Mouse (Mus musculus): ENCODE results near the gene Cd300lf.

The Cd300lf gene

DNA sequence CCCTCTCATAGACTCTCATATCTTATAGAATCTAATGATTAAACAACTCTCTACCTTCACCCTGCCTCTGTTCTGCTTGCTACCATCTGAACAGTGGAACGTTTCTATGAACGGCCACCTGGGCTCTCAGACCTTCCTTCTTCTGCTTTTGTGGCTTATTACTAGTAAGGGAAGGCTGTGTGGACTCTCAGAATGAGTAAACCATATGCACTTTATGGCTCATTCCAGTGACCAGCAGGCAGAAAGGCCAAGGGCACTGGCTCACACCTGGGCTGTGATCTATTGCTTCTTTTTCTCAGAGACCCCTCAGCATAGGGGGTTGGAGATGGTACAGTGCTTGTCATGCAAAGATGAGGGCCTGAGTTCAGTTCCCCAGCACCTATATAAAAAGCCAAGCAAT lies 27.2 kb downstream of the Cd300lf start:
- DNase-seq (ENCODE audit: low spot score) = no peak

DNA sequence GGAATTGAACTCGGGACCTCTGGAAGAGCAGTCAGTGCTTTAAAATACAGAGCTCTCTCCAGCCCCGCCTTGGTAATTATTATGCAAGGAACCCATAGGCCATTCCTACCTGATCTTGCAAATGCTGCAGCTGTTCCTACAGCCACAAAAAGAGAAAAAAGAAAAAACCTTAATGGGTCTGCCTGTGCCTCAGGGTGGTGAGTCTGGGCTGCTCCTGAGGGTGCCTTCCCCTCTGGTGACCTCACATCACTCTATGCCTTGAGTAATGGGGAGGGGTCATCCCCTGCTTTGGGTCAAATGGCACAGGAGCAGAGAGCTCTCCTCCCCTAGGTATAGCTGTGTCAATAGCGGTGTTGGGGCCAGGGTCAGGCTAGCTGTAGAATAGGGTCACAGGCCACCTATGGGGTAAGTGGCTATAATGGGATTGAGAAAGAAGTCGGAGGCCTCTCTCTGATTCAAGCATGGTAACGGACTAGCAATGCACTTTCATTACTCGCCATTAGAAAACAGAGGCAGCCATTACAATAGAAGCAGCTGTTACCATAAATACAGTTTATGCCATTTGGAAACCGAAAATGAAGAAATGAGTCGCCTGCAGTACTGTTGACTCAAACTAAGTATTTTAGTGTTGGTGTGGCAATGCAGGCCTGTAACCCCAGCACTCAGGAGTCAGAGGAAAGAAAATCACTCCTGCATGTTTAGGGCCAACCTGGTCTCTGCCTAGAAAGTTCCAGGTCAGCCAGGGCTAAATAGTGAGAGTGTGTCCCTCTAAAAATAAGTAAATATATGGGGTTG lies 28.8 kb downstream of the Cd300lf start:
- no peak for DNase-seq (ENCODE audit: low spot score)

DNA sequence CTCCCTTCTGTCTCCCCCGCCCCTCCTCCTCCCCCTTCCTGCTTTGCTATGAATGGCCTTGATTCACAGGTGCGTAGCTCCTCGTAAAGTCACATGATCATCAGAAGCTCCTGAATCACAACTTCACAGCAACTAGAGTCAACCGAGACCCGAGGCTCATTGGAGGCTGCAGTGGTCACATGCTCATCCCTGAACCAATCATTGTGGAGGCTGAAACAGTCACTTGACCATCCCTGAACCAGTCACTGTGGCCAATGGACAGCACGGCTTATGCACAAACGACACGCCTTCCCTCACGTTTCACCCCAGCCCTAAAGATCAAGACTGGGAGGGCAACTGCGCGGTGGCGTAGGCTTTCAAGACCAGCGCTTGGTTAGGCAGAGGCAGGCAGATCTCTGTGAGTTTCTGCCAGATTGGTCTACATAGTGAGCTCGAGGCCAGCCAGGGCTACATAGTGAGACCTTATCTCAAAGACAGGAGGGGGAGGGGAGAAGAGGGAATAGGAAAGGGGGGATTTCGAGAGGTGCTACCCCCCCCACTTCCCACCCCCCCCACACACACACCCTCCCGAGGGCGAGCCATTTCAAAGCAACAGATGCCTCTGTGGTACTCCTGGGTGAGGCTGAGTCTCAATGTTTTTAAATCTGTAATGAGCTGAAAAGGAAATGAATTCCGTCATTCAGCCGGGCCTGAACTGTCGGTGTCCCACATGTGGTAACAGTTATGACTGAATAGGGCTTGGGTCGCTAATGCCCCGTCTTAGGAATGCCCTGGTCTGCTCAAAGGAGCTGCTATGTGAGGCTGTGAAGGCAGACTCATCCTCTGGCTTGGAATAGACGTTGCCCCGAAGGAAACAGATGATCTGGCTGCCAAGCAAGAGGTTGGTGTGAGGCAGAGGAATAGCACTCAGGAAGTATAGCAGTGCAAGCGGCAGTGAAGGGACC lies 30.1 kb downstream of the Cd300lf start:
- no peak for DNase-seq (ENCODE audit: low spot score)

DNA sequence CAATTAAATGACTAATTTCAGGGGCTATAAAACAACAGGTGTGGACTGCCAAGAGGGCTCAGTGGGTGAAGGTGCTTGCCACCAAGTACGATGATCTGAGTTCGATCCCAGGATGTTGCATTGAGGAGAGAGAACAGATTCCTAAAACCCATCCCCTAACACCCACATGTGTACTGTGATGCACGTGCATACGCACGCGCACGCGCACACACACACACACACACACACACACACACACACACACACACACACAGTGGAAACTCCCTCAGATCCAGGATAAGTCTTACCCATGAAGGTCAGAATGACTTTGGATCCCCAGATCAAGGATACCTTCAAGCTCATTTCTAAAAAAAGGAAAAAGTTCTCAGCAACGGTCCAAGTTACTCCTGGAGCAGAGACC lies 31.7 kb downstream of the Cd300lf start:
- no peak for DNase-seq (ENCODE audit: low spot score)

DNA sequence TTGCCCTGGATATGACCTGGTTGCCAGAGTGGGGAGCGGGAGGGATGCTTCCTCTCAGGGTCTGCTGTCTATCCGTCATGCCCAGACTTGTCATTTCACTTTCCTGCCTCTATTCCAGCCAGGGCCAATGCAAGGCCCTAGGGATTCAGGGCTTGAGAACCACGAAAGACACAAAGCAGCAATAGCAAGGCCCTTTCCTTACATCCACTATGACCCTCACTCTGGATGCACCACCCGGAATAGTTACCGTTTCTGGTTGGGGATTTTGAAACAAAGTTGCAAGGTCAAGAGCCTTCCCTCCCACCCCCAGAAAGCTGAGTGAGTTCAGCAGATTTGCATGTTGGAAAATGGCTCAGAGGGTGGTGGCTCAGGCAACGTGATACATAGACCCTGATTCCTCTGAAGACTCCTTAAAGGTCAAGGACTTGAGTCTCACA lies 32.2 kb downstream of the Cd300lf start:
- no peak for DNase-seq (ENCODE audit: low spot score)

DNA sequence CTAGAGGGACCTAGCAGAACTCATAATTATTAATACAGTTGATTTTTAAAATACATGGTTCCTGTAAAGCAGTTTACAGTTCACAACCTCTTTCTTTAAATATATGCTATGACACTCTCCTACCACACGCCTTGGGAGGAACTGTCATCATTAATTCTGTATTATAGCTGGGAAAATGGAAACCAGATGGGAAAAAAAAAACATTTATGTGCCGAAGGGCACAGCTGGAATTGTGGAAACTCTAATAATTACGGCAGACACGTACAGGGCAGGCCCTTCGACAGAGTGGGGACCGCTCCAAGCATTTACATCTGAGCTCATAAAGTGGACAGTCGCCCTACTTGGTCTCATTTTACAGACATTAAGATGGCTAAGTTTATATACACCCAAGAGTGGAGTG lies 33.1 kb downstream of the Cd300lf start:
- DNase-seq (ENCODE audit: low spot score) = no peak

DNA sequence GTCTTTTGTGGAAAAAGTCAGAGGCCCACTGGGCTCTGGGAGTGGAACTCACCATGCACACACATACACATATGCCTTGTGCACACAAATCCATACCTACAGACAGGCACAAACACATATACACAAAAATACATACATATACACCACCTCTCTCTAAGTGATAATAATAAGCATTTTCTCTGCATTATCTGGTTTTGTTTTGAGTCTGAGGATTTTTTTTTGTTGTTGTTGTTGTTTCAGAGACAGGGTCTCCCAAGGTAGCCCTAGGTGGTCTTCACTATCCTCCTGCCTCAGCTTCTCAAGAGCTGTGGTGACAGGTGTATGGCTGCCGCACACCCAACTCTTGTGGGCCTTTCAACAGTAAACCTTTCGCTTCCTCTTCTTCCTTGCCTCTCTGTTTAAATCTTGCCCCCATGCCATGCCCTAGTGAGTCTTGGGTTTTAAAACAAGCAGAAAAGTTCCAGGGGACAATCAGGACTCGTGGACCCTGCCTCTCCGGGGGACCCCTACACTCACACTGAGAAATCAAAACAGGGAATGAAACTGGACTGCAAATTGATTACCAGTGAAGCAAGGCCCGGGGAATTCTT lies 33.7 kb downstream of the Cd300lf start:
- no peak for DNase-seq (ENCODE audit: low spot score)

DNA sequence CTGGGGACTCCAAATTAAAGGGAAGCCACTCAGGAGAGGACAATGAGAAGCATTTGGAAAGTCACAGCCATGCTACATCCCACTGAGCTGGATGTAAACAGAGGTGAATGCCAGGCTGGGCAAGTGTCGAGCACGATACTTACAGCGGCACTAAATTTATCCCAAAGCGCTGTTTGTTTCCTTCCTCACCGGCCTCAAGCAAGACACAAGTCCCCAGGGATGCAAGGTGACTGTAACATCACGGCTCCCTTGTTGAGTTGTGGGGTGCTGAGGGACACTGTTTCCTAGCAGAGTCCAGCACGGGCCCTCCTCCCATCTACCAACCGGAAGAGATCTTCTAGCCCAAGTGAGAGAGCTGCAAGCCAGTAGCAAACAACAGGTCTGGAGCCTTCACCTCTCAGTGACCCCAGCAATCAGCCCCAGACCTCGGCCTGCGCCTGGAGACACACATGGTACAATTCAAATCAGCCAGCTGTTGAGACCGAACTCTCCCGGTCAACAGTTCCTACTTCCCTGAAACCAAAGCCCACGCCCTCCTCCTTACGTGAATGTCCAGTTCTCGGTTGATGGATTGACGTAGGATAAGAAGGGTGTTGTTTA lies 34.5 kb downstream of the Cd300lf start:
- DNase-seq (ENCODE audit: low spot score) = peak; percentile 33

DNA sequence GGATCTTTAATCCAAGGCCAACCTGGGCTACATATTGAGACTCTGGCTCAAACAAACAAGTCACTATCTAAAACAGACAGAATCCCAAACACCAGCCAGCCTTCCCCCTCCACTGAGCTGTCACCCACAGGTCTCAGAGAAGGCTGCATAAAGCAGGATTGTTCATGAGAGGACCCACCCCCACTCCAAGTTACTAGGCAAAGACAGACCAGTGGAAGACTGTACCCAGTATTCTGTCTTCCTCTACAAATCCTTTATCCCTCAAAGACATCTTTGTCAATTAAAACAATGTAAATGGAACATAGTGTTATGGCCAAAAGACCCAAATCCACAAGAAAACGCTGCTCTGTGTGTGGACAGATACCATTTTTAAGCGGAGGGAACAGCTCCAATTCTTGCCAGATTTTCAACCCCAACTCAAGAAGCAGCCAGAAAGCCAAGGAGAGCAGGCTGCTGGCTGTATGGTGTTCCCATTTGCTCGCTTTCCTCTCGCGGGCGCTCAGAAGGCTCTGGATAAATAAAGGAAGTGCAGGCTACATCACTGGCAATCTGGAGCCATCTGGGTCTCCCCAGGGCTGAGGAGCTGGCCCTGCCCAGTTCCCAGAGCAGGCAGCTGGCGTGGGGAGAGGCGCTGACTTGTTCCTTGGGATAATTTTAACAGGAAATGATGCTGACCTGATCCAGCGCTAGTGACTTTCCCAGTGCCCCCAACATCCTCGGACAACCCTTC lies 35.4 kb downstream of the Cd300lf start:
- DNase-seq (ENCODE audit: low spot score) = no peak

DNA sequence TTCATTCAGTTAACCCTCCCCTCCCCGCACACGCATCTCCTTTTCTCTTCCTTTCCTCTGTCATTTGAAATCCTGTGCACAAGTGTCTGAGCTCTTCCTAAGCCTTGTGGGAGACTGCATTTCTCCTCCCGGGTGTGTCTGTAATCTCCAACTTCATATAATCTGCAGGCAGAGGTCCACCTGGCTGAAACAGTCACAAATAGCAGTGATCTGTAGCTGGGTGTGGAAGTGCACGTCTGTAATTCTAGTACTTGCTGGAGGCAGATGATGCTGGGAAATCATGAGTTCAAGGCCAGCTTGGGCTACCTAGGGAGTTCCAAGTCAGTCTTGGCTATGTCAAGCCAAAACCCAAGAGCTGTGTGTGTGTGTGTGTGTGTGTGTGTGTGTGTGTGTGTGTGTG lies 41.7 kb downstream of the Cd300lf start:
- no peak for DNase-seq (ENCODE audit: low spot score)

DNA sequence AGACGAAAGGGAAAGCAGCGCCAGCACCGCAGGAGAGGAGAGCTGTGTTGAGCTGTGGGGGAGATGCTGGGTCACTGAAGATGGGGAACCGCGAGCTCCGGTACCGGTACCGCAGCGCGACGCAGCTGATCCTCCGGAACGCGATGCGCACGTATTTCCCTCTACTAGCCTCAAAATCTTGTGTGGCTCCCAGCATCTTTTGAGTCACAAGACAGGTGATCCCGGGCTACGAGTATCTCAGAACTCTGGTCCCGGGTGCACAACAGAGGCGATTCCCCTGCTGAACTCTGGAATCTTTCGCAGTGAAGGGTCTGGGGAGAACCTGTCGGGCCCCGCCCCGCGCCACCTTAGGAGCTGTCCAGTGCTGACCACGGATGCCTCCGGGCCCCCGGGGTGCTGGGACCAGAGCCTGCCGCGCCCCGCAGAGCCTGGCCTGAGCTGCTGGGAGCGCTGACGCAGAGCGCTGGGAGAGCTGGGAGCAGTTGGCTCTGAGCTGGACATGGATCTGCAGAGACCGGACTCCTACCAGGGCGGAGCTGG lies 42.4 kb downstream of the Cd300lf start, which contains the start of gene Rab37:
Rab37 (plus strand) TSS at position 70 of the 540 bp plus-strand sequence.
- peak; percentile 73 for DNase-seq (ENCODE audit: low spot score)

DNA sequence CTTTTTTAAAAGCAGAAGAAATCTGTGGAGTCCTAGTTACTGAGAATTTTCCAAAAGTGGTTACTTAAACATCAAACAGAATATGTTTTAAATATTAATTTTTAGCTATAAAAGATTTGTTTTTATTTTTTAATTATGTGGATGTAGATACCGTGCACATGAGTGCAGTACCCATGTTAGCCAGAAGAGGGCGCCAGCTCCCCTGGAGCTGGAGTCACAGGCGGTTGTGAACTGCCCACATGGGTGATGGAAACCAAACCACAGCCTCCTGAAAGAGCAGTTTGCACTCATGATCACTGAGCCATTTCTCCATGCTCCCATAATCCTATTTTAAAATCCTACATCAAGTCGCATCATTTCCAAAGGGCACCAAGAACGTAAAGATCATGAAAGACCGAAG lies 43.9 kb downstream of the Cd300lf start:
- DNase-seq (ENCODE audit: low spot score) = no peak

DNA sequence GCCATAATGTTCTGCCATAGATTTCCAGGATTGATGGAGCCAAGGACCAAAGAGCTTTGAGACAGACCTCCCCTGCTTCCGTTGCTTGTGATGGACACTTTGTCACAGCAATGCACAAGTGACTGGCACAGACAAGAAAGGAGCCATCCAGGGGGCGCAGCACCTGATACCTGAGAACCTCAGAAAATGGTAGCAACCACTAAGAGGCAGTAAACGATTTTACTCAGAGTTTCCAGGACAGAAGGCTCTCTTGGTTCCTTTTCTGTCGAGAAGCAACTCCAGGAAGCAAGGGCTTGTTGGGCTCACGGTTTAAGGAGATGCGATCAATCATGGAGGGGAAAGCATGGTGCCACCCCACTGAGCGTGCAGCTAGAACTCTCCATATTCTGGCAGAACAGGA lies 47.6 kb downstream of the Cd300lf start:
- DNase-seq (ENCODE audit: low spot score) = no peak

DNA sequence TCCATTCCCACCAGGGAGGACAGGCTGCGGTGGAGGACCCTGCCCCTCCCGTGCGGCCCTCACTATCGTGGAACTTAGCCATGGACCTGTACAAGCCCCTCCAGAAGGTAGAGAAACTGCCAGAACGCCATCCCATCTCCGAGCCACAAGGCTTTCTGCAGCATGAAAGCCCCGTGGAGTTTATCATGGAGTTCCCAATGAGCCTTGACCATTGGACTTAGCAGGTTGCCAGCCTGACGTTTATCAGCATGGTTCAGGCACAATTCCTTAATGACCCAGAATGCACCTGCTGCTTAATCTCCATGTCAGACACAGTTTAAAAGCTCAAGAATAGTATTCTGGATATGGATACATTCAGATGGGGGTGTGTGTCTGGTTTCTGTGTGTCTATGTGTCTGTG lies 48.7 kb downstream of the Cd300lf start:
- DNase-seq (ENCODE audit: low spot score) = no peak

DNA sequence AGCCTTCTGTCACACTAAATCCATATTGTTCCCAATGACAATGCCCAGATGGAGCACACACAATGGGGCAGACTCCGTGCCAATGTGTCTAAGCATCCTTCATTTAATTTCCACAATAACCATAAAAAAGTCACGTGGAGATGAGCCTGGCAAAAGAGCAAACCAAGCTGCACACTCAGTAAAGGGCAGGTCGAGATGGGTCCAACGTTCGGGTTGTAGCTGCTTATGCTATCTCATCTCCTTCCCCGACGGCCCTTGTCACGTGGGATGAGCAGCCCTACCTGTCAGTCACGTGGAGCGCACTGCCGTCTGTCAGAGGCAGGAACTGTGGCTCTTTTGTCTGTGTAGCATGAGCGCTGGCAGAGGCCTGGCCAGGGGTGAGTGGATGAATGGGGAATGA lies 49.2 kb downstream of the Cd300lf start:
- DNase-seq (ENCODE audit: low spot score) = no peak

DNA sequence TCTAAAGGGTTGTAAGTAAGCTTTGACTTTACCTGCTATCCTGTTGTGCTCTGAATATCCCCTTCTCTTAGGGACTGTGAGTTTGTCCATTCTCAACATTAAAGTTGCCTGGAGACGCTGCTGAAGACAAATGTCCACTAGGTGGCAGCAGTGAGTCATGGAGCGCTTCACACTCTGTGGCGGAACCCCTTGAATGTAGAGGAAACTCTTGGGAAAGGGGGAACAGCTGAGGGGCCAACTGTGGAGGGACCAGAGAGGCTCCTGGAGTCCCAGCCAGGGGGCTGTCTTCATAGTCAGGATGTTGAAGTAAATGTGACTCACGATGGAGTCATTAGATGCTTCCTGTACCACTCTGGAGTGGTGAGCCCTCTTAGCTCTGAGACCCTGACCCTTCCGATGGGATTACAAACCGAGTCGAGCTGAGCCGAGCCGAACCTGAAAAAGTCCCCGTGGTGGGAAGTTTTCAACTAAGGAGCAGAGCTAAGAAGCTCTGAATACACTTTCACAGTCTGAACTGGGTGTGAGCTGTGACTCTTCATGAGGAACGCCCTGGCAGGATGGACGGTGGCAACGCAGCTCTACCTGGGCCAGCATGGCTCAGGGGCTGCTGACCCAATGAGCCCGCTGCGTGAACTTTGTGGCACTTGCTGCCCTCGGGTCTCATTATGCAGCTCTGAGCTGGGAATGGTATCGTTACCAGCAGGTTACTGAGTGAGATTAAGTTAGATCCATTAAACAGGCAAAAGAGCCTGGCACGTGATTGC lies 50.2 kb downstream of the Cd300lf start:
- no peak for DNase-seq (ENCODE audit: low spot score)

DNA sequence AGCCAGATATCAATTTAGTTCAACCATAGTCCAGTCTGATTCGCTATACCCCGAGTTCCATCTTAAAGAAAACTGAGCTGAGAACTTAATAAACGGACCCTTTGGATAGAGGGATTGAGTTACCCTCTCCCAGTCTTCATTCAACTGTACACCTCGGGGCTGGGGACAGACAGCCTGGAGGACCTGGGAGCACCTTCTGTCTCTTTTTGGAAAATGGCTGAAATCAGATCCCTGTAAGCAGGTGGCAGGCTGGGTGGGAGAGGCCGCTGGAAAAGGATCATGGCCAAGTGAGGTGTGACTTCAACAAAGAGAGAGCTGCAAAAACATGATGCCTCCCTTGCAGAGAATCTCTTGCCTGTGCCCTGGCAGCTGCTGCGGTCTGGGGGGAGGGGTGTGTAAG lies 51.6 kb downstream of the Cd300lf start:
- DNase-seq (ENCODE audit: low spot score) = no peak

DNA sequence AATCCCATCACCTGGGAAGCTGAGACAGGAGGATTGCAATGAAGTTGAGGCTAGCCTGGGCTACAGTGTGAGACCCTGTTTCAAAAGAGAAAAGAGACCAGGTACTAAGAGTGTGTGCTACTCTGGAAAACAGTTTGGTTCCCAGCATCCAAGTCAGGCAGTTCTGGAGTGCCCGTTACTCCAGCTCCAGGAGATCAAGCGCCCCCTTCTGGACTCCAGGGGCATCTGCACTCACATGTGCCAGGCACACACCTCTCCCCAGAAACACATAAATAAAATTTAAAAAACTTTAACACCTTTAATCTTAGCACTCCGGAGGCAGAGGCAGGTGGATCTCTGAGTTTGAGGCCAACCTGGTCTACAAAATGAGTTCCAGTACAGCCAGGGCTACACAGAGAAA lies 52.4 kb downstream of the Cd300lf start:
- DNase-seq (ENCODE audit: low spot score) = no peak

DNA sequence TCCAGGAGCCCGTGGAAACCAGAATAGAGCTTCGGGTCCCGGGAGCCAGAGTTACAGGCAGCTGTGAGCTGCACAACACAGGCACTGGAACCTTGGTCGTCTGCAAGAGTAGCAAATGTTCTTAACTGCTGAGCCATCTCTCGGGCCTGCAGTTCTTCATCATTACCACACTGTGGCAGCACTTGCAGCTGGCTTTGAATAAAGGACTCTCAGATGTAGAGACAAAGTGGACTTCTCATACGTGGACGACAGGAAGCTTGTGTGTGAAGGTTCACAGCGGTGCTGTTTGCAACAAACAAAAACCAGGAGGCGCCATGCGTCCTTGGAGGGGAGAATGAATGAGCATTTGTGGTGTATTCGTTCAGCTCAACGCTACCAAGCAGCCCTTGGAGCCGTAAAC lies 52.9 kb downstream of the Cd300lf start:
- DNase-seq (ENCODE audit: low spot score) = peak; percentile 36

DNA sequence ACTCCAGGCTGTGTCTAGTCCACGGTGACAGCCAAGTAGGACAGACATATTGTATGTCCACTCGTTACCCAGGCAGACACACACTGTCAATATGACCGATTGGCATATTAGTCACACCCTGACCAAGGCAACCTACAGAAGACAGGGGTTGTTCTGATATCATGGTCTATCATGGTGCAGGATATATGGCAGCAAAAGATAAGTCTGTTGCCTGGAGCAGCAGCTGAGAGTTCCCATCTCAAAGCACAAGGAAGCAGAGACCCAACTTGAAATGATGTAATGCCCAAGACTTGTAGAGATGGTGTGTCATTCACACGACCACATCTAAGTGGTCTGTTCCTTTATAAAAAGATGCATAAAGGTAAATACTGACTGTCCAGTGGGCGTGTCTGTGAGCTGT lies 55.1 kb downstream of the Cd300lf start:
- no peak for DNase-seq (ENCODE audit: low spot score)

DNA sequence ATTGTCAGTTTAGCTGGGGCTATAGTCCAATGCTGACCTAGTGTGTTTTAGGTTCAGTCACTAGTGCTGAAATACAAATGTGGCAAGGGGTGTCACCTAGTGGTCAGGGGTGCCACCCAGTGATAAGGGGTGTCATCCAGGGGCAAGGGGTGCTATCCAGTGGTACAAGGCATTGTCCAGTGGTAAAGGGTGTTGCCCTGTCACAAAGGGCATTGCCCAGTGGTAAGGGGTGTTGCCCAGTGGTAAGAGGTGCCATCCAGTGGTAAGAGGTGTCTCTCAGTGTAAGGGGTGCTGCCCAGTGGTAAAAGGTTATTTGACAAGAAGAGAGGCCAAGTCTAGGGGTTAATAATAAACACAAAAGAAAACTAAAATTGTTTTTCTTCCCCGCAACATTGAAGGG lies 56.4 kb downstream of the Cd300lf start:
- no peak for DNase-seq (ENCODE audit: low spot score)
